Mouse (Mus musculus): Measurements from ENCODE around the gene Shd.

The Shd gene

DNA sequence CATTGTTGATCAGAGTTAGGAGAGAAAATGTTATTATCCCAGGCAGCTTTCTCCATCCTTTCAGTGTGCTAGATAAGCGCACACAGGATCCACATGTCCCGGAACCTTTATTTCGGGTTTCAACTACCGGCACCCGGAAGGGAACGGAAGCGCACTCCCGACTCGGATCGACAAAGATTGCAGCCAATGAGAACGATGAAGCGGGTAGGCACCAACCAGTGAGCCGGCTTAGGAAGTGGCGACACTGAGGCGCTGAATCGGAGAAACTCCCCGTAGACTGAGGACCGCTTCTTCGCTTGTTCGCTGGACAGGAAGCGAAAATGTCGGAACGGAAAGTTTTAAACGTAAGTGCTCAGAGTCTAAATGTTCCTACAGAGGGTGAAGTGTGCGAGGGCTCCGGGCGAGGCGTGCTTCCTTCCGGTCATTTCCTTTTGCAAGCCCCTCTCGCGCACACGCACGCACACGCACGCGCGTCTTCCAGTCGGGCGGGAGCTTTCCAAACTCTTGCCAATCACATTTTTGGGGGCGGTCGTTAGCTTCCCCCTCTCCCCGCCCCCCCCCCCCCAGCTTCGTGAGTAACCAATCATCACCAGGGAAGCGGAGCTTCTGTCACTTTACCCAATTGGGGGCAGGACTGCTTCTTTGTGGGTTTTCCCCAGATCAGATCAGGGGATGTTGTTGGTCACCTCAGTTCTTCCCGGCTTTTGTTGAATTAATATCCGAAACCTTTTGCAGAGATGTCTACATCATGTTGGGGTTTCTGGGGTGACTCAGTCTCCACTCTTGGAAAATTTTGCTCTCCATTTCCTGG, 11.1 kb upstream of the Shd start, which contains the start of gene Yju2:
TSS of gene Yju2 (plus strand) at position 182 of the 811 bp plus-strand sequence.
- peak; percentile 98 for DNase-seq (ENCODE audit: low read depth)

DNA sequence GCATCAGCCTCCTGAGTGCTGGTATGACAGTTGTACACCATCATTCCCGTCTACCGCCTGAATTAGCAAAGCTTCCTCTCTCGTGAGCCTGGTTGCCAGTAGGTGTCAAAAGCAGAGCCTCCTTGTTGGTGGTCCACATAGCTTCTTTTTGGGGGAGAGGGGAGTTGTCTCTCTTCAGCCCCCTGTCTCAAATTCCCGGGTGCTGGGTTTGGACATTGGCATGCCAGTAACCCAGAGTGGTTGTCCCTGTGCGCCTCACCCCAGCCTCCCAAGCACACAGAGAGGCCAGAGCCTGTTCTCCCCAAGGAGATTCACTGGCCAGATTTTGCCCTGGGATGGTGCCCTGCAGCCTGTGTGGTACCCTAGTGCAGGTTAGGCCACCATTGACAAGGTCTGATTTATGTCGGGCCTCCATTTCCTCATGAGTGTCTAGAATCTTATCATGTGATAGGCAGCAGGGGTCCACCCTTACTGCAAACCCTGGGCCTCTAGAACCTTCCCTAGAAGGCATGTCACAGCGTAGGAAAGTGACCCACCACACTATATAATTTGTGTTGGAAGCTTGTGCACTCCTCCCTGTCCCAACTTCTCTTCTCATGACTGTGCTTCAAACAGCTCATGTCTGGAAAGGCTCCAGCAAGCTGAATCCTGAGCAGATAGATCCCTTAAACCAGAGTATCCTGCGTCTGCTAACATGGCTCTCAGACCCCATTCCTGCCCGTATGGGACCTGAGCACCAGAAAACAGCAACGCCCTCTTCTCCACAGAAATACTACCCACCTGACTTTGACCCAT, 10.1 kb upstream of the Shd start:
- no peak for DNase-seq (ENCODE audit: low read depth)

DNA sequence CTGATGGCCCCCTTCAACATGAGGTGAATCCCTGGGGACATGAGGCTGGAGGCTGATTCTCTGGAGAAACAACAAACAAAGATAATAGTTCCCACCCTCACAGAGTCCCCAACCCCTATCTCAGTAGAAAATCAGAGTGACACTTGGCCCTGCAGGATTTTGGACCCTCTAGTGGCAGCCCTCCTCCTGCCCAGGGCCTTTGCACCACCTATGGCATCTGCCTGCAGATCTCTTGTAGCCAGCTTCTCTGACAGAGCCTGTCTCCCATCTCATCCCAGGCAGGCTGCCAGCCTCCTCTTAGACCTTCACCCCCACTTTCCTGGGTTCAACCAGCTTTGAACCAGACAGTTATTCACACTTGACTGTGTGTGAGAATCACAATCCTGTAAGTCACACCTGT, 9.5 kb upstream of the Shd start:
- DNase-seq (ENCODE audit: low read depth) = no peak

GRCm38 (mm10) chr17:55961631-55962030, 8.6 kb upstream of the Shd start:
- no peak for DNase-seq (ENCODE audit: low read depth)

- no peak for DNase-seq (ENCODE audit: low read depth)
Measured at GRCm38 (mm10) chr17:55963171-55963570, 7.1 kb upstream of the Shd start.

DNA sequence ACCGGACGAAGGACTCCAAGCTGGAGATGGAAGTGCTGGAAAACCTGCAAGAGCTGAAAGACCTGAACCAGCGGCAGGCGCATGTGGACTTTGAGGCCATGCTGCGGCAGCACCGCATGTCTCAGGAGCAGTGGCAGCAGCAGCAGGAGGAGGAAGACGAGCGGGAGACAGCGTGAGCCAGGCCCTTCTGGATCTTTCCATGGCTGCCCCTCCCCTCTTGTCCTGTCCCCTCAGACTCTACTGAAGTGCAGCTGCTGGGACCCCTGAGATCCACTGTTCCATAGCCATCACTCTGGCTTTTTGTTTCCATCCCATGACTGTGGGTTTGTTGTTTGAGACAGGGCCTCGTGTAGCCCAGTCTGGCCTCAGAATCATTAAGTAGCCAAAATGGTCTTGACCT, 5.8 kb upstream of the Shd start:
- no peak for DNase-seq (ENCODE audit: low read depth)

DNA sequence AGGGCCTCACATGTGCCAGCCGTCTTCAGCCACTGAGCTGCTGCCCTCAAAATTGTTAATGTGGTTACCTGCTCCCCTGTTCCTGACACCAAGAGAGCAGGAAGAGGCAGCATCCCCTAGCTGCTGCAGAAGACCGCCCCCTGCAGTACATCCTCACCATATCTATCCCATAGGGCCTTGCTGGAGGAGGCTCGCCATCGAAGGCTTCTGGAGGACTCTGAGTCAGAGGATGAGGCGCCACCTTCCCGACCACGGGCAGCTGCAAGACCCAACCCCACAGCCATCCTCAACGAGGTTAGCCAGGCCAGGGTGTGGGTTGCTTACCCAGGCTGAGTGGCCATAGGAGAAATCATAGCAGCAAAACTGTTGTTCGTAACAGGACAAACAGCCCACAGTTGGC, 5.3 kb upstream of the Shd start:
- no peak for DNase-seq (ENCODE audit: low read depth)

GRCm38 (mm10) chr17:55967186-55967585, 3.1 kb upstream of the Shd start:
- no peak for DNase-seq (ENCODE audit: low read depth)

GRCm38 (mm10) chr17:55968210-55968609, 2.1 kb upstream of the Shd start:
- DNase-seq (ENCODE audit: low read depth) = no peak

- no peak for DNase-seq (ENCODE audit: low read depth)
Measured at GRCm38 (mm10) chr17:55969560-55969959, 707 bp upstream of the Shd start.

DNA sequence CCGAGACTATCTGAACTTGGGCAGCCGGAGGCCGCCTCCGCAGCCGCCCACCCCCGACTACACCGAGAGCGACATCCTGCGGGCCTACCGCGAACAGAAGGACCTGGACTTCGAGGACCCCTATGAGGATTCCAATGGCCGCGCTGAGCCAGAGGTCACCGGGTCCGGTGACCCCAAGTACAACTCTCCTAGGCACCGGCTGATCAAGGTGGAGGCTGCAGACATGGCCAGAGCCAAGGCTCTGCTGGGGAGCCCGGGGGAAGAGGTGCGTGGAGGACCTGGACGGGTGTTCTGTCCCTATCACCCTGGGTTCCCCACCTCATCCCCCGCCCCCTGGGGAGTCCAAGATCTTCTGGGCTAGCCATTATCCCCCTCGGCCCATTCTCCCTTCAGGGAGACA, 1.2 kb downstream of the Shd start:
- DNase-seq (ENCODE audit: low read depth) = no peak

GRCm38 (mm10) chr17:55976255-55976862, 6.1 kb downstream of the Shd start:
- DNase-seq (ENCODE audit: low read depth) = no peak

- no peak for DNase-seq (ENCODE audit: low read depth)
Measured at GRCm38 (mm10) chr17:55977301-55977700, 7.0 kb downstream of the Shd start.

GRCm38 (mm10) chr17:55986030-55986961, 16.0 kb downstream of the Shd start, which contains the start of gene Fsd1:
Fsd1 (plus strand) TSS chr17:55986509.
- DNase-seq (ENCODE audit: low read depth) = no peak

DNA sequence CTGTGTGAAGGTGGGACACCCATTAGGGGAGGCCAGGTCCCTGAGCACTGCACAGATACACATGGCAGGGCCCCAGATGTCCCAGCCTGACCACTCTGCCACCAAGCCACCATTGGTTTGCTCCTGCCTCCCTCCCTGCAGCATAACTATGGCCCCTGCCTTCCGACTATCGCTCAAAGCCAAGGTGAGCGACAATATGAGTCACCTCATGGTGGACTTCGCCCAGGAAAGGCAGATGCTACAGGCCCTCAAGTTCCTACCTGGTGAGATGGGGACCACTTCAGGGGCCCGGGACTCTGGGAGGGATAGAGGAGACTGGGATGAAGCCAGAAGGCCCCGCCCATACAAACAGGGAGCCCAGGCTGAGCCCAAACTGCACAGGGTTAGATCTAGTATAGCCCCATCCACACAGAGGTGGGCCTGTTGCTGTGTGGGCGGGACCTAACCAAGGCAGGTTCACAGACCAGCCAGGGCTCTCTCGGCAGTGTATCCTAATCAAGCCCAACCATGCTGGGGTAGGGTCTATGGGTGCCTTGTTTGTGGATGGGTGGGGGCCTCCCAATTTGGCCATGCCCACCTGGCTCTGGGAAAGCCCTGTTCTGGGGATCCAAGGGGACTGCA, 20.1 kb downstream of the Shd start:
- no peak for DNase-seq (ENCODE audit: low read depth)

GRCm38 (mm10) chr17:55996007-55996406, 25.7 kb downstream of the Shd start:
- no peak for DNase-seq (ENCODE audit: low read depth)

- no peak for DNase-seq (ENCODE audit: low read depth)
Measured at GRCm38 (mm10) chr17:55999794-56000499, 29.7 kb downstream of the Shd start.

- no peak for DNase-seq (ENCODE audit: low read depth)
Measured at GRCm38 (mm10) chr17:56003000-56003399, 32.7 kb downstream of the Shd start.

- peak; percentile 51 for DNase-seq (ENCODE audit: low read depth)
Measured at GRCm38 (mm10) chr17:56005415-56006061, 35.3 kb downstream of the Shd start, which contains the start of the genes Stap2 and Mpnd. Stap2 (minus strand) TSS chr17:56005584. Mpnd (plus strand) TSS chr17:56005711.

GRCm38 (mm10) chr17:56006956-56007355, 36.7 kb downstream of the Shd start:
- DNase-seq (ENCODE audit: low read depth) = no peak

All from c-Kit-positive CD71-positive TER-119-negative erythroid progenitor cells, embryonic 14.5 days (primary cell).